Mouse (Mus musculus): ENCODE results near the gene Lama5. TPM values are rescaled to one million over a fixed set of nuclear protein-coding genes. Genes with fewer than 3 reads are reported as not detected.
"Not testable (repeated sequence)": the region's sequence is repeated elsewhere in the genome, so short reads cannot be mapped to it uniquely, and the experiment has no call there.

The Lama5 gene
- polyA plus RNA-seq, 1 experiment from 2014 or later = 3.4 TPM

DNA sequence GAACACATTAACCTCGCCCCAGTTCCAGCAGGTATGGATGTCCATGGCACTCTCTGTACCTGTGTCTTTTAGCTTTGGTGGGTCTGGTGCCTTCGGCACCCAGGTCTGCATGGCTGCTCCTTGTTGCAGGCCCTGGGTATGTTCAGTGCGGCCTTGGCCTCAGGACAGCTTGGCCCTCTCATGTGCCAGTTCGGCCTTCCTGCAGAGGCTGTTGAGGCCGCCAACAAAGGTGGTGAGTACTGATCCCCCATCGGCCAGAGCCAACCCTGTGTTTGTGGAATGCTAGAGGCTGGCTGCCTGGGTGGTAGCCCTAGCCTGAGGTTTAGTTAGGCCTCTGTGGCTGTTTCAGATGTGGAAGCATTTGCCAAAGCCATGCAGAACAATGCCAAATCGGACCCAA is 49.9 kb downstream of the Lama5 start:
- Histone ChIP-seq H3K9me3 (replicated peaks) (no peaks in the 10 kb centered on the region), H3K4me2 (no peak overlapping the region), H3K27me3 (no peaks in the 10 kb centered on the region), H3K27ac (no peak overlapping the region), H3K36me3 (ENCODE audit: poor library complexity, severe bottlenecking) (peaks cover 77% of the 10 kb centered on the region), H3K4me3 (no peak overlapping the region), H3K9ac (no peak overlapping the region), H3K4me1 (peaks cover 21% of the 10 kb centered on the region)
- 96% methylated on average over 7 of the region's 7 CpGs for WGBS
- no peak for ATAC-seq

DNA sequence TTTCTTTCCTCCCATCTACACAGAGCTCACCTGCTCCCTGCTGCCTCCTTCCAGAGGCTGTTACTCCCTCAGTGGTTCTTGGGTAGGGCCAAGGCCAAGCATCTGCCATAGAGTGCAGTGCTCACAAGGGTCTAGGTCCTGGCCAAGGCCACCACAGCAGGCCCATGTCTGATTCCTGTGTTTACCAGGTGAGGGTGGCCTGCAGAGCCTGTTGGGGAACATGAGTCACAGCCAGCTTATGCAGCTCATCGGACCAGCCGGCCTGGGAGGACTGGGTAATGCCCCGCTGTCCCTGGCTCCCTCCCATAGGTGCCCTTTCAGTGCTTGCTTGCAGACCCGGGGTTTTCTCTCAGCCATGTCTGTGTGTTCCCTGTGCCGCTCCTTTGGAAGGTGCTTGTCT is 51.5 kb downstream of the Lama5 start:
- WGBS = 94% methylated on average over 5 of the region's 5 CpGs
- Histone ChIP-seq H3K4me2 (no peak overlapping the region), H3K36me3 (ENCODE audit: poor library complexity, severe bottlenecking) (peaks cover 62% of the 10 kb centered on the region), H3K9ac (no peak overlapping the region), H3K27me3 (no peaks in the 10 kb centered on the region), H3K4me1 (peaks cover 25% of the 10 kb centered on the region), H3K9me3 (replicated peaks) (no peaks in the 10 kb centered on the region), H3K27ac (no peak overlapping the region), H3K4me3 (no peak overlapping the region)
- no peak for ATAC-seq

DNA sequence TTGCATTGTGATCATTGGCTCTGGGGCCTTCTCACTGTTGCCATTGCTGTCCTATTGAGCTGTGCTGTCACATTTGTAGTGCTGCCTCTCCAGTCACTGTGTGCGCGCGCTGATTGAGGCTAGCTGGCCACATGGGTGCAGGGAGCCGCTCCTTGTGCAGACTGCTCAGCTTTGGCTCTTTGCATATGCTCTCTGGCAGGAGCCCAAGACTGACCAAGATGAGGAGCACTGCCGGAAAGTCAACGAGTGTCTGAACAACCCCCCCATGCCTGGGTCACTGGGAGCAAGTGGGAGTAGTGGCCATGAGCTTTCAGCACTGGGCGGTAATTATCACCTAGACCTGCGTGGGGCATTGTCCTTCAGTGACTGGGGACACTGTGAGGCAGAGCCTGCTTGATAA is 51.9 kb downstream of the Lama5 start:
- H3K9me3 ChIP-seq (replicated peaks); H3K27ac ChIP-seq; H3K9ac ChIP-seq; H3K4me2 ChIP-seq; ATAC-seq; H3K27me3 ChIP-seq: not testable (repeated sequence)
- WGBS = 93% methylated on average over 8 of the region's 8 CpGs
- peaks cover 25% of the 10 kb centered on the region for H3K4me1 ChIP-seq
- peaks cover 58% of the 10 kb centered on the region for H3K36me3 ChIP-seq (ENCODE audit: poor library complexity, severe bottlenecking)
- H3K4me3 ChIP-seq = 0 out of 2 replicates have a peak overlapping the region, but pooled peaks have one; percentile 96

DNA sequence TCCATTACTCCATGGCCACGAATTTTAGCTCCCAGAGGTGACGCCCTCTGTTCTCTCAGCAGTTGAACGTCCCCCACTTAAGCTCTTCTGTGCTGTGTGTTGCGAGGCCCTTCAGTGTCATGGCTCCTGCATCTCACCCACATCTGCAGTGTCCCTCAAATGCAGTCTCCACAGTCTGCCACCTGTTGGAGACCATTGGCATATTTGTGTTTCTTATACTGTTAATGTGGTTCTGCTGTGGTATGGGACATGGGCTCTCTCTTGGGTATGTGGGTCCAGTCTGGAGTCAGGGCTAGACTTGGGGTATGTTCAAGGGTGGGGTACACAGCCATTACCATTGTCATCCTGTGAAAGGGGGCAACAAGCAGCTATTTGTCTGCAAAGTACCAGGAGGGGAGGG is 52.5 kb downstream of the Lama5 start:
- 81% methylated on average over 4 of the region's 4 CpGs for WGBS
- H3K36me3 ChIP-seq (ENCODE audit: poor library complexity, severe bottlenecking) = peaks cover 52% of the 10 kb centered on the region
- peaks cover 25% of the 10 kb centered on the region for H3K4me1 ChIP-seq
- peak overlapping the region; percentile 97; the same call in 1 of the 2 replicates for H3K9ac ChIP-seq
- H3K27me3 ChIP-seq = no peaks in the 10 kb centered on the region
- no peaks in the 10 kb centered on the region for H3K9me3 ChIP-seq (replicated peaks)
- peak overlapping the region; percentile 96 for H3K4me3 ChIP-seq
- peak overlapping the region; percentile 96 for H3K4me2 ChIP-seq
- H3K27ac ChIP-seq = no peak overlapping the region
- ATAC-seq = no peak

- Histone ChIP-seq H3K9ac (peak overlapping the region; percentile 97), H3K36me3 (ENCODE audit: poor library complexity, severe bottlenecking) (peaks cover 45% of the 10 kb centered on the region), H3K27ac (no peak overlapping the region), H3K4me3 (peak overlapping the region; percentile 96), H3K27me3 (no peaks in the 10 kb centered on the region), H3K4me1 (peaks cover 25% of the 10 kb centered on the region), H3K9me3 (replicated peaks) (no peaks in the 10 kb centered on the region), H3K4me2 (peak overlapping the region; percentile 96)
- ATAC-seq = no peak
- 8% methylated on average over 9 of the region's 9 CpGs for WGBS
Measured at GRCm38 (mm10) chr2:180172152-180172551, 53.5 kb downstream of the Lama5 start.

DNA sequence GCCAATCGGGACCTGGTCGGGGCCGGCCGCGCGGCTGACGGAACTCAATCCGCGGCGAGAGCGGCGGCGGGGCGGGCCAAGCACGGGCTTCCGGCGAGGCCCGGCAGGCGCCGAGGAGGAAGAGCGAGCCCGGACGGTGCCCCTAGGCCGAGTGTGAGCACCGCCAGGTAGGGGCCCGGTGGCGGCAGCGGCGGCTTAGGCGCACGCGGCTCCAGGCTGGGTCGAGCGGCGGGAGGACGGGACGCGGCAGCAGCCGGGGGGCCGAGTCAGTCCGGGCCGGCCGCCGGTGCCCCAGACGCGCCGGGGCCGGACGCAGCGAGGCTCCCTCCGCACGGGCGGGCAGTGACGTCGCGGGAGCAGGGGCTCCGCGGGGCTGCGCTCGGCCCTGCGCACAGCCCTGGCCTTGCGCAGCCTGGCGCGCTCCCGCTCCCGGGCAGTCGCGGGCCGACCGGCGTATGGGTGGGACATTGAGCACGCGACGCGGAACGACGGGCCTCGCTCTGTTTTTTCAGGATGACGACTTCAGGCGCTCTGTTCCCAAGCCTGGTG is 54.1 kb downstream of the Lama5 start:
- peaks cover 25% of the 10 kb centered on the region for H3K4me1 ChIP-seq
- peak overlapping the region; percentile 96 for H3K4me3 ChIP-seq
- peak overlapping the region; percentile 97 for H3K9ac ChIP-seq
- under 1% methylated on average over 76 of the region's 80 CpGs for WGBS
- peak overlapping the region; percentile 96 for H3K4me2 ChIP-seq
- peaks cover 42% of the 10 kb centered on the region for H3K36me3 ChIP-seq (ENCODE audit: poor library complexity, severe bottlenecking)
- no peaks in the 10 kb centered on the region for H3K27me3 ChIP-seq
- no peaks in the 10 kb centered on the region for H3K9me3 ChIP-seq (replicated peaks)
- peak; percentile 68 for ATAC-seq
- peak overlapping the region; percentile 90 for H3K27ac ChIP-seq

- H3K4me2 ChIP-seq = peak within 1 kb of the TSS; percentile 96
- H3K9me3 ChIP-seq (replicated peaks) = no peaks in the 10 kb centered on the region
- WGBS = 5% methylated on average over 41 of the region's 41 CpGs
- H3K9ac ChIP-seq = peak within 1 kb of the TSS; percentile 97
- peak; percentile 99 for ATAC-seq
- H3K4me1 ChIP-seq = peaks cover 25% of the 10 kb centered on the region
- H3K27ac ChIP-seq = peak within 1 kb of the TSS; percentile 90
- H3K27me3 ChIP-seq = no peaks in the 10 kb centered on the region
- peaks cover 36% of the 10 kb centered on the region for H3K36me3 ChIP-seq (ENCODE audit: poor library complexity, severe bottlenecking)
- peak within 1 kb of the TSS; percentile 96 for H3K4me3 ChIP-seq
Measured at GRCm38 (mm10) chr2:180170806-180171521, 54.7 kb downstream of the Lama5 start, which contains the start of gene Adrm1. Gene Adrm1 (plus strand): TSS chr2:180171485.

DNA sequence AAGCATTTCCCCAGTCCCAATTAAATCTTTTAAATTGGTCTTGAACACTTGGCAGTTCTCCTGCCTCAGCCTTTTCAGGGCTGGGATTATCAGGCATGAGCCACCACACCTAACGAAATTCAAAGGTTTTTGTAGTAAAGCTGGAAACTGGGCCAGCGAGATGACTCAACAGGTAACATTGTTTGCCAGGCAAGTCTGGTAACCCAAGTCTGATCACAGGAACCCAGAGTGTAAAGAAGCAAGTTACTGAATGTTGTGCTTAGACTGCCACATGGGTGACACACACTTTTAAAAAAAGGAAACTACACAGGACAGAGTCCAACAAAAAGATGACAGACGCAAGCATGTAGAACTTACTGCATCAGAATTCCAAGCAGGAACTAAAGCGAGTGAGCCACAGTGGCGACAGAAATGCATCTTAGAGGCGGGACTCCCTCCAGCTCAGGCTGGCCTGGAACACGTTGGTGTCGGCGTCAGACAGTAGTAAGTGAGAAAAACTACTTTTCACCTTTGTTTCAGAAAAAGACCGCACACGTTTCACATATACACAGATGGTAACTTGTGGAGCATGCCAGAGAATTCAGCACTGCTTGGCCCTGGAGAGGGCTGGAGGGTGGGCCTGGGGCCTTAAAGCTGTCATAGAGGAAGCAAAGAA is 55.4 kb downstream of the Lama5 start:
- Histone ChIP-seq H3K4me3 (no peak overlapping the region; the same call in 1 of the 2 replicates), H3K27ac (peak overlapping the region; percentile 25; the same call in 1 of the 2 replicates), H3K27me3 (no peaks in the 10 kb centered on the region), H3K9me3 (replicated peaks) (no peaks in the 10 kb centered on the region), H3K36me3 (ENCODE audit: poor library complexity, severe bottlenecking) (peaks cover 30% of the 10 kb centered on the region), H3K4me1 (peaks cover 25% of the 10 kb centered on the region), H3K9ac (peak overlapping the region; percentile 58; the same call in 1 of the 2 replicates), H3K4me2 (no peak overlapping the region)
- no peak for ATAC-seq
- WGBS = 83% methylated on average over 11 of the region's 11 CpGs

GRCm38 (mm10) chr2:180166869-180167268 is 58.8 kb downstream of the Lama5 start:
- WGBS = 80% methylated on average over 2 of the region's 2 CpGs
- H3K9ac ChIP-seq = no peak overlapping the region
- H3K27me3 ChIP-seq = no peaks in the 10 kb centered on the region
- no peak for ATAC-seq
- H3K27ac ChIP-seq = no peak overlapping the region
- no peak overlapping the region for H3K4me2 ChIP-seq
- H3K9me3 ChIP-seq (replicated peaks) = no peaks in the 10 kb centered on the region
- peaks cover 29% of the 10 kb centered on the region for H3K36me3 ChIP-seq (ENCODE audit: poor library complexity, severe bottlenecking)
- peaks cover 8% of the 10 kb centered on the region; the same call in 1 of the 2 replicates for H3K4me1 ChIP-seq
- H3K4me3 ChIP-seq = no peak overlapping the region

DNA sequence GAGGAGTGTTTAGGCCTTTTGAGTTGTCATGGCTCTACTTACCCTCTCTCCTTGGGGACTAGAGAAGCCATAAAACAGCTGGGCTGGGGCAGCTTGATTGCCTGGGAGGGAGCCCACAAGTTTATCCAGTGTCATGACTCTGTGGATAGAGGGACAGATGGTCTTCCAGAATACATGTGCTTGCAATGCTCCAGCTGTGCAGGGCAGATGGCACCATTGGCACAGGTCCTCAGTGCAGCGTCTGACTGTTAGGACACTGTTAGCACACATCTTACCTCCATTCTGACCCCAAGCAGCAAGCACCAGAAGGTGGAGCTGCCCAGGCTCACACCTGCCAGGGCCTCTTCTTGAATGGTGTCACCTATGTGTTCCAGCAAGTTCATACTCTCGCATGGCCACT is 59.8 kb downstream of the Lama5 start:
- Histone ChIP-seq H3K9me3 (replicated peaks) (no peaks in the 10 kb centered on the region), H3K4me3 (no peak overlapping the region), H3K36me3 (ENCODE audit: poor library complexity, severe bottlenecking) (peaks cover 39% of the 10 kb centered on the region), H3K27me3 (no peaks in the 10 kb centered on the region), H3K4me2 (no peak overlapping the region), H3K4me1 (peaks cover 6% of the 10 kb centered on the region; the same call in 1 of the 2 replicates), H3K9ac (no peak overlapping the region), H3K27ac (0 out of 2 replicates have a peak overlapping the region, but pooled peaks have one; percentile 10)
- ATAC-seq = no peak
- 91% methylated on average over 2 of the region's 2 CpGs for WGBS

- Histone ChIP-seq H3K9ac (no peak overlapping the region), H3K4me1 (no peaks in the 10 kb centered on the region), H3K27ac (no peak overlapping the region), H3K27me3 (no peaks in the 10 kb centered on the region), H3K36me3 (ENCODE audit: poor library complexity, severe bottlenecking) (peaks cover 92% of the 10 kb centered on the region), H3K4me3 (no peak overlapping the region), H3K9me3 (replicated peaks) (no peaks in the 10 kb centered on the region), H3K4me2 (no peak overlapping the region)
- ATAC-seq = no peak
- 97% methylated on average over 3 of the region's 3 CpGs for WGBS
Measured at GRCm38 (mm10) chr2:180158627-180159026, 67.0 kb downstream of the Lama5 start.

GRCm38 (mm10) chr2:180154796-180155195 is 70.9 kb downstream of the Lama5 start:
- Histone ChIP-seq H3K4me2 (no peak overlapping the region), H3K4me1 (no peaks in the 10 kb centered on the region), H3K27ac (0 out of 2 replicates have a peak overlapping the region, but pooled peaks have one; percentile 1), H3K4me3 (no peak overlapping the region), H3K9ac (no peak overlapping the region), H3K9me3 (replicated peaks) (no peaks in the 10 kb centered on the region), H3K27me3 (no peaks in the 10 kb centered on the region), H3K36me3 (ENCODE audit: poor library complexity, severe bottlenecking) (peaks cover 89% of the 10 kb centered on the region)
- WGBS = 84% methylated on average over 3 of the region's 3 CpGs
- ATAC-seq = no peak

Measured in forebrain, embryonic 13.5 days (tissue).